Mouse (Mus musculus): ENCODE results near the gene Ms4a13. TPM values are rescaled to one million over a fixed set of nuclear protein-coding genes. Genes with fewer than 3 reads are reported as not detected.
"Not testable (repeated sequence)": the region's sequence is repeated elsewhere in the genome, so short reads cannot be mapped to it uniquely, and the experiment has no call there.

The Ms4a13 gene
- not detected for total RNA-seq (2021)
- long read RNA-seq, experiment 1: 0 reads
- long read RNA-seq, experiment 2: 0 reads

DNA sequence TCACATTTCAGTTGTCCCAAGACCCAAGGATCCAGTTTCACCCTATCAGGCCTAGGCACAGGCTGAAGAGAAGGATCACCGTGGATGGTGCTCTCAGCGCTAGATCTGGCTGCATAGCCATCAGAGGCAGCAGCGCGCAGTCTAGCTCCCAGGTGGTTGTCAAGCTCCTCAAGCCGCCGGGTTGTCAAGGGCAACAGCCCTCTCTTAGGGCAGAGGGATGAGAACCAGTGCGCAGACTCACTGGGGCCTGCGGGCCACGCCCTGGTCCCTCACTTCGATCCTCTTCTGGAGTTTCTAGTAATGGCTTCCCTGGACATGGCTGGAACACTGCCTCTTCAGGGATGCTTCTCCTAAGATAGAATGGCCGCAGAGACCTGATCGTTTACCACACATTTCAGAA is at the start of gene Ms4a13:
Ms4a13 (minus strand) TSS at position 192 of the 400 bp plus-strand sequence.
- no peak for DNase-seq (ENCODE audit: low spot score in 2 of 2)

DNA sequence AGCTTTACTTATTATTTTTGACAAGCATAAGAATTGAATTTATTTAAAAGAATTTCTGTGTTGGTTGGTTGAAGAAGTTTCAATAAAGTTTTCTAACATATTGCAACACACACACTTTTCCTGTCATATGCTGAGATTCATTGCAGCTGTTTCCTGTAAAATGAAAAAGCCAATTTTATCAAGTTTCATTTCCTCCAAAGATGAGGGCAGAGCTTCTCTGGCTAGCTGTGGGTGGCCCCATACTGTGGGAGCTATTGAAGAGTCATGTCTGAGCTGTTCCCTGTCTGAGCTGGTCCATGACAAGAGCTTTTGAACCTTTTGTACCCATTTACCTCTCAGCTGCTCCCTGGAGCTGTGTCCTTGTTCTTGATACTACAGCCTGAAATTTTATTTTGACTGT is 47.7 kb upstream of the Ms4a13 start:
- no peak for DNase-seq (ENCODE audit: low spot score in 2 of 2)

DNA sequence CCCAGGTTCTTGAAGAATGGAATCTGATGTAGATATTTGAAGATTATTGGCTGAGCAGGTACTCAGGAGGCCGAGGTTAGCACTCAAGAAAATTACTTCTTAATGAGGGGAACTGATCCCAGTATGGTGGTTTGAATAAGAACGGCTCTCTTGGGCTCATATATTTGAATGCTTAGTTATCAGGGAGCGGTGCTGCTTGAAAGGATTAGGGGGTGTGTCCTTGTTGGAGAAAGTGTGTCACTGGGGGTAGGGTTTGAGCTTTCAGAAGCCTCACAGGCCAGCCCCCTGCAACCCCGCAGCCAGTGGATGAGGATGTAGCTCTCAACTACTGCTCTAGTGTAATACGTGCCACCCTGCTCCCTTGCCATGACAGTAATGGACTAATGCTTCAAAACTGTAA is 46.0 kb upstream of the Ms4a13 start:
- DNase-seq (ENCODE audit: low spot score in 2 of 2): no peak

DNA sequence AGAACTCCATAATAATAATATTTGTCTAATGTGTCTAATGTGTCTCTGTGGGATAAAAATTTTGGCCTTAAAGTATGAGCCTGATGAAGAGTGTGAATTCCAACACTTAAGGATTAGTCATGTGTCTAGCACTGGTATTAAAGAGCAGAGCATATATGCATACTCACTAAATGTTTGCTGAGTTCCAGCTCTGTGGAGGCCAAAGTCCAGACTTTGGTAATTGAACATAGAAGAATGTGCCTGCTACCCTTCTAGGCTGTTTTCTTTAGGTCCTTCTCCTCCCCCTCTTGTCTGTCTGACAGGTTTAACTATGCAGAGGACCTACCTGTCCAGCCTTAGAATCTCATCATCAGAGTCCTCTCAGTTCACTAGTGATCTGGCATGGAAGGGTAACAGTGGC is 39.3 kb upstream of the Ms4a13 start:
- DNase-seq (ENCODE audit: low spot score in 2 of 2): no peak

DNA sequence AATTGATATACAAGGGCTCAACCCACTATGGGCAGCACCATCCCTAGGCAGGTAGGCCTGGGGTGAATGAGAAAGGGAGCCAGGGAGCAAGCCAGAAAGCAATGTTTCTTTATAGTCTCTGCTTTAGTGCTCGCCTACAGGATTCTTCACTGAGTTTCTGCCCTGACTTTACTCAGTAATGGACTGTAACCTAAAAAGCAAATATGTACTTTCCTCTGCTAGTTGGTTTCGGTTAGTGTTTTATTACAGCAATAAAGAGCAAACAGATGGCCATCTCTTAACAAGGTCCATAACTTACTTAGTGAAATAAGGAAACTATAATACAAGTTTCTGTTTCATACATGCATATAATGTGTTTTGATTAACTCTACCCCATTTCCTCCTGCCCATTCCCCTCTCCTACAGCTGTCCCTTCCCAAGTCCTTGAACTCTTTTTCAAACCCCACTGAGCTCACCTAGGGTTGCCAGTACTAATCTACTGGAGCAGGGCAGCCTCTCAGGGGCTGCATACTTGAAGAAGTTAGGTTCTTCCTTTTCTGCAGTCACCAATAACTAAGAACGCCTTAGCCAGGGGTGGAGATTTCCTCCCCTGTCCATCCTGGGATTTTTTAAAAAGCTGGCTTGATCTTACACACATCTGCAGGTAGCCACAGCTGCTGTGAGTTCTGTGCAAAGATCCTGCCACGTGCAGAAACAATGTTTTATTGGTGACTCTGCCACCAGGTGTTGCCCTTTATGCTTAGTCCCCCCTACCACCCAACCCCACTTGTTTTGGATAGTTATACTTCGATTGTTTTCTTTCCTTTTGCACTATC is 38.6 kb upstream of the Ms4a13 start:
- no peak for DNase-seq (ENCODE audit: low spot score in 2 of 2)

DNA sequence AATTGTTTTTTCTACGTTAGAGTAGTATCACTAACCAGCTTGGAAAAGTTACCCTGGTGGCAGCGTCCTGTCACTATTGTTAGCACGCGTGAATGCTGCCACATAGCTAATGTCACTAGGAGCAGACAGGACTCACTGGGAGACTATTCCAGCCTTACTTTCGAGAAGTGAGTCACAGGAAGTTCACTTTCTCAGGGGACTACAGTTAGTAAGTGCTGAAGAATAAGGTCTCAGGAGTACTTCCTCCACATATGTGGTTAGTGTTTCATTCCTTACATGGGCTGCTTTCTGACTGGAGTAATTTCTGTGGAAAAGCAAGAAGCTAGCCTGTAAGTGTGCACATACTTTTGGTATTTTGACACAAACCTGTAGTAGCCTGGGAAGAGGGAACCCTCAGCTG is 37.7 kb upstream of the Ms4a13 start:
- no peak for DNase-seq (ENCODE audit: low spot score in 2 of 2)

DNA sequence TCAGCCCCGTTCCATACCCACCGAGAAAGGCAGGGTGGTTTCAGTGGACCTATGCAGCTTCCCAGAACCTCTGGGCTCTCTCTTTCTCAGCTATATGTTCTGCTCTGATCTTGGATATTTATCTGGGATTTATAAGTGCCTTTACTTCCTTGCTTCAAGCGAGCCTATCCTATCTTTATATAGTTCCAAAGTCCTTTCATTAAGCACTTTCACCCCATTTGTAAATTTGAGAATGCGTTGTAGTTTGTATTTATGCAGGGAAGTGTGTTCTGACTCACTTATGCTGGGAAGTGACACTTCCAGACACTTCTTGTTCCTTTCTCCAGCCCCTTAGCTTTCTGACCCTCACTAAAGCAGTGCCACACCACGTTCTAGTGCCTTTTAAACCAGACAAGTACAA is 35.8 kb upstream of the Ms4a13 start, which contains the start of gene Ms4a12:
Ms4a12 (minus strand) TSS at position 101 of the 400 bp plus-strand sequence.
- no peak for DNase-seq (ENCODE audit: low spot score in 2 of 2)

DNA sequence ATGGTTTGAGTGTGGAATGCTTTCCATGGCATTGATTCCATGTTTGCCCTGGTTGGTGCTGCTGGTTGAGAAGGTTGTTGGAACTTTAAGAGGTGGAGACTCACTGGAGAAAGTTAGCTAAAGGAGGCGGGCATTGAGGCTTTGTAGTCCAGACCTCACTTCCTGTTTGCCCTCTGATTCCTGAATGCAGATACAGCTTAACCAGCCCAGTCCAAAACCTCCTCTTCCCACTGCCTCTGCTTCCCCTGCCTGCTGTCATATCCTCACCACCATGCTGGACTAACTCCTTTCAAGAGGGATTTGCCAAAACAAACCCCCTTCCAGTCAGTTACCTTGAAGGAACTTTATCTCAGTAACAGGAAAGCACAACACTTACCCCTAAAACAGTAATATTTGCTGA is 4.0 kb downstream of the Ms4a13 start:
- no peak for DNase-seq (ENCODE audit: low spot score in 2 of 2)

DNA sequence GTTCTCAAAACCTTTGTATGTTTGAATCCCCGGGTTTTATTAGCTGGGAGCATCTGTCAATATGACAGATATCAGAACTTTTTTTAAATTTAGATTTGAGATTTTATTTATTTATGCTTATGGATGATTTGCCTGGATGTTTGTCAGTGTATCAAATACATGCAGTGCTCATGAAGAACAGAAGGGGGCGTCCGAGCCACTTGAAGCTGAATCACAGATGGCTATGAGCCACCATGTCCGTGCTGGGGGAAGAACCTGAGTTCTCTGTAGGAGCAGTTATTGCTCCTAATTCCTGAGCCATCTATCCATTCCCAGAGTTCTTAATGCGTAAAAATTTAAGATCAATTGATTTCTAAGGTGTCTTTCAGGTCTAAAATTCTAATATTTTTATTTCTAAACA is 12.4 kb downstream of the Ms4a13 start:
- DNase-seq (ENCODE audit: low spot score in 2 of 2): peak in 1 of 2 experiments; percentile 12

DNA sequence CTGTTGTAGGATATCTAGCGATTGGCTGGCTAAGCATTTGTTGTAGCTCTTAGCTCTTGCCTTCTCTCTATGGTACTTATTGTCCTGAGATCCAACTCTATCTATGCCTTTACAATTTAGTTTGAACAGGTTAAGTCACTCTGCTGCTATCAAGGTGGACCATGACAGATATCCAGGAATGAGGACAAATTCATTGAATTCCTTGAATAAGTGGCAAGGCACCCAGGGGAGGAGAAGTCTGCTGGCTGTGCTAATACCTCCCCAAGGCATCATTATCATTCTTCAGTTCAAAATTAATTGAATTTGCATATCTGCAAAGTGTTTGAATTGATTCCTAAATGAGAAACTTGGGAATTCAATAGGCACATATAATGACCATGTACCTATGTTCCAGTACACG is 19.1 kb downstream of the Ms4a13 start:
- DNase-seq (ENCODE audit: low spot score in 2 of 2): no peak

DNA sequence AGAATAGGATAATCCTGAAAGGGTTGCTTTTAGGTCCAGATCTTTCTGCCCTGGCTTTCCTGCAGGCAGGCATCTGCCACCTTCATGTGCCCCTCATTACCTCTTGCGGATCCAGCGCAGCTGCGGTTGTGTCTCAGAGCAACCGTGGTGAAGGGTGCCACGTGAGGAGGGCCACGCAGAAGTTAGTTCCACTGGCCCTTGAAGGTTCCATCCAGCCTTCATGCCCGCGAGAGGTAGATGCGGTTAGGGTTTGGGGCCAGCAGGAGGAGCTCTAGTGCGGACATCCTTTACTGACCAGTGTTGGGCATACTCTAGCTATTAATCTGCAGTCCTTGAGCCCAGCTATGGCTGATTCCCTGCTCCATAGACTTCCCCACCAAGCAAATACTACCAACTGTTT is 31.4 kb downstream of the Ms4a13 start, which contains the start of gene 1700025F22Rik:
1700025F22Rik (minus strand) TSS at position 149 of the 400 bp plus-strand sequence.
- DNase-seq (ENCODE audit: low spot score in 2 of 2): no peak

DNA sequence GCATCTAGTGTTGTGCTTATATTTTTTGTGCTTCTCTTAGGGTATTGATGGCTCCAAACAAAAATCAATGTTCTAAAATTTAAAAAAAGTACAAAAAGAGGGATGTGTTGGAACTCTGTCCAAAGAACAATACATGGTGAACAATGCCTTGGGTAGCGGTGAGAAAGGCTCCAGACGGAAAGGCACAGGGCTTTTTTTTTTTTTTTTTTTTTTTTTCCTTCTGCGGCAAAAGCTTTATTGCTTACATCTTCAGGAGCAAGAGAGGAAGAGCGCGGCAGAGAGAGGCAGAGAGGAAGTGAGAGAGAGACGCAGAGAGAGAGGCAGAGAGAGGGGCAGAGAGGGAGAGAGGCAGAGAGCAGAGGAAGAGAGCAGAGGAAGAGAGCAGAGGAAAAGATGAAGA is 38.6 kb downstream of the Ms4a13 start:
- DNase-seq (ENCODE audit: low spot score in 2 of 2): not testable (repeated sequence)

DNA sequence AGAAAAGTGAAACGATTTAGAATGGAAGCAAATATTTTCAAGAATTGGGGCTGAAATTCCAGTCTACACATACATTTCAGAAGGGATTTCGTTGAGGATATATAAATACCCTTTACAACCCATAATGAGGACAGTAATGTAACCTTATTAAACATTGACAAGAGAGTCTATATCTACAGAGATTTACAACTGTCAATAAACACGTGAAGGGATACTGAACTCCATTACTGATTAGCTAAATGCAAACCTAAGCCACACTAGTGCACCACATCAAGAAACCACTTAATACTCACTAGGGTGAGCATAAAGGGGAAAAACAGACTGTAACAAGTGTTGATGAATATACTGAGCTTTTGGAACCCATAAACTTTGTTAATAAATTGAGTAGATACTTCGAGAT is 61.2 kb downstream of the Ms4a13 start:
- no peak for DNase-seq (ENCODE audit: low spot score in 2 of 2)

DNA sequence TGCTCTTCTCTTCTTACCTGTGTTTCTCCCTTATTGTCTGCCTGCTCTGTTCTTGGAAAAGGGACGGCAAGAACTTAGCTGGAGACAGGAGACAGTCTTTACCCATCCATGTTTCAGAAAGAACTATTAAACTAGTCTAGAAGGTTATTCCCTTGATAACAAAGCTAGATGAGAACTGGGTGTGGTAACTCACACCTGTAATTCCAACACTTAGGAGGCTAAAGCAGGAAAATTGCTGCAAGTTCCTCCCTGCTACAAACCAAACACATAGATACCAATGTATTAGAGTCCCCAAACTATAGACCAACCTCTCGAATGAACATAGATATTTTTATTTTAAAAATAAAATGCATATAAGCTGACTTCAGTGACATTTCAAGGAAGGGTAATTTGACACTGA is 61.7 kb downstream of the Ms4a13 start:
- DNase-seq (ENCODE audit: low spot score in 2 of 2): no peak

DNA sequence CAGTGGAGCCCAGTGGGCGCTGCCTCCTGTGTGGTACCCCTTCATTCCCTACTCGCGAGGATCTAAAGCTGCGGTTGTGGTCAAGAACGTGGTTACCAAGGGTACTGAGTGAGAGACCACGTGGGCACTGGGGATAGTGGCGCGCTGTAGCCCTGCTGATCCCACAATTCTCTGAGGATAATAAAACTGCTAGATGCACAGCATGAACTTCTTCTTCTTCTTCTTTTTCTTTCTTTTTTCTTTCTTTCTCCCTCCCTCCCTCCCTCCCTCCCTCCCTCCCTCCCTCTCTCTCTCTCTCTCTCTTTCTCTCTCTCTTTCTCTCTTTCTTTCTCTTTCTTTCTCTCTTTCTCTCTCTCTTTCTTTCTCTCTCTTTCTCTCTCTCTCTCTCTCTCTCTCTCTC is 65.8 kb downstream of the Ms4a13 start, which contains the start of gene 1700017D01Rik:
1700017D01Rik (minus strand) TSS at position 101 of the 400 bp plus-strand sequence.
- not testable (repeated sequence) for DNase-seq (ENCODE audit: low spot score in 2 of 2)

DNA sequence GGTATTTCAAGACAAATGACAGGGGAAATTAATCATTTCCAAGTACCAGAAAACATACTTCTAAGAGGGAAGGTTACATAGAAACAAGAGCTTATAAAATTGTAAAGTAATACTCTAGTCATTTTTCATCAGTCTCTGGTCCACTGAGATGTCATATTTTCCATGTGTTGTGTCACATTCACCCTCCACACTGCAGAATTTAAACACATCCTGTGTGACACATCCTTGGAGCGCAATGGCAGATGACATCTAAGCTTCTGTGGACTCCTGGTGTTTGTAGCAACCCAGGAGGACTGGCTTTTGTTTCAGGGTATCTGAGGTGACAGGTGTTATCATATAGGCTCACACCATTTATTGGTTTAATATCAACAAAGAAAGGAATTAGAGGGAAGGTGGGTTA is 66.8 kb downstream of the Ms4a13 start:
- DNase-seq (ENCODE audit: low spot score in 2 of 2): no peak

DNA sequence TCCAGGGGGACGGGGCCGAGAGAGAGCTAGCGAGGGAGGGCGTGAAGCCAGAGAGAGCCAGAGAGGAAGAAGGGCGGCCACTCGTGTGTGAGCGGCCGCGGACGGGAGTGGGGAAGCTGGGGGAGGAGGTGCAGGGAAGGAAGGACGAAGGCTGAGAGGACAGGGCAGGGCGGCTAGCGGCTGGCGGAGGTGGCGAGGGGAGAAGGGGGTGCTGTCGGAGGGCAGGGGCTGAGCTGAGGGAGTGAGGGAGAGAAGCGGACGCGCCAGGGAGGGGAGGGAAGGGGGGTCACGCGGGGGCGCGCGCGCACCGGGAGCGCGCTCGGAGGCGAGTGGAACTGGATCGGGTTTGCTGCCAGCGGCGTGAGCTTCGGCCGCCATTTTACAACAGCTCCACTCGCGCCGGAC is 75.5 kb downstream of the Ms4a13 start:
- peak in 1 of 2 experiments; percentile 10 for DNase-seq (ENCODE audit: low spot score in 2 of 2)

Other genes starting within 250 kb of the Ms4a13 start
- gene Ccdc86, start 247.5 kb downstream of the Ms4a13 start, total RNA-seq (2021): 10 to 100 TPM; 26.6 to 27.7 TPM
- gene Ms4a10, start 222.1 kb downstream of the Ms4a13 start, total RNA-seq (2021): under 1 TPM in 1 of 2 experiments, not detected in 1; 0.54 TPM
- not detected for gene Ms4a15, start 203.5 kb downstream of the Ms4a13 start, total RNA-seq (2021)
- not detected for gene Ms4a18, start 178.7 kb downstream of the Ms4a13 start, total RNA-seq (2021)
- gene Ms4a8a, start 115.6 kb downstream of the Ms4a13 start, total RNA-seq (2021): under 1 TPM; 0.91 to 0.98 TPM
- under 1 TPM; 0.39 to 0.44 TPM for gene 1700017D01Rik, start 65.9 kb downstream of the Ms4a13 start, total RNA-seq (2021)
- gene 1700025F22Rik, start 31.4 kb downstream of the Ms4a13 start, total RNA-seq (2021): not detected
- not detected for gene Ms4a12, start 35.7 kb upstream of the Ms4a13 start, total RNA-seq (2021)
- under 1 TPM; 0.20 to 0.23 TPM for gene Ms4a1, start 69.5 kb upstream of the Ms4a13 start, total RNA-seq (2021)
- gene Ms4a5, start 87.1 kb upstream of the Ms4a13 start, total RNA-seq (2021): not detected
- gene Ms4a14, start 117.7 kb upstream of the Ms4a13 start, total RNA-seq (2021): under 1 TPM; 0.22 to 0.26 TPM
- gene Ms4a7, start 139.4 kb upstream of the Ms4a13 start, total RNA-seq (2021): 1 to 10 TPM; 2.4 to 3.7 TPM
- gene Ms4a4a, start 178.8 kb upstream of the Ms4a13 start, total RNA-seq (2021): 1 to 10 TPM; 5.9 to 8.5 TPM
- not detected for gene Ms4a4c, start 208.0 kb upstream of the Ms4a13 start, total RNA-seq (2021)
- gene Ms4a4b, start 246.8 kb upstream of the Ms4a13 start, total RNA-seq (2021): under 1 TPM; 0.47 to 0.56 TPM